Mouse (Mus musculus): ENCODE data around the gene Adam12.

Gene Adam12

GRCm38 (mm10) chr7:134079980-134080725, 151.8 kb downstream of the Adam12 start:
- DNase-seq = peak; percentile 14

GRCm38 (mm10) chr7:134077684-134078083, 154.3 kb downstream of the Adam12 start:
- no peak for DNase-seq

- no peak for DNase-seq
These were observed 158.9 kb downstream of the Adam12 start for GRCm38 (mm10) chr7:134073011-134073410.

GRCm38 (mm10) chr7:134071153-134071885, 160.6 kb downstream of the Adam12 start:
- no peak for DNase-seq

GRCm38 (mm10) chr7:134062629-134063028, 169.3 kb downstream of the Adam12 start:
- DNase-seq = no peak

- DNase-seq = no peak
These were observed 179.5 kb downstream of the Adam12 start for GRCm38 (mm10) chr7:134052486-134052885.

GRCm38 (mm10) chr7:134050371-134050770, 181.6 kb downstream of the Adam12 start:
- DNase-seq = peak; percentile 59

GRCm38 (mm10) chr7:134046376-134046775, 185.6 kb downstream of the Adam12 start:
- DNase-seq = no peak

- DNase-seq = no peak
These were observed 188.4 kb downstream of the Adam12 start for GRCm38 (mm10) chr7:134043576-134043975.

GRCm38 (mm10) chr7:134042614-134043013, 189.3 kb downstream of the Adam12 start:
- DNase-seq = no peak

- no peak for DNase-seq
These were observed 198.0 kb downstream of the Adam12 start for GRCm38 (mm10) chr7:134033939-134034338.

GRCm38 (mm10) chr7:134032959-134033366, 199.0 kb downstream of the Adam12 start:
- no peak for DNase-seq

- no peak for DNase-seq
These were observed 200.2 kb downstream of the Adam12 start for GRCm38 (mm10) chr7:134031787-134032186.

- no peak for DNase-seq
These were observed 200.7 kb downstream of the Adam12 start for GRCm38 (mm10) chr7:134031256-134031655.

- no peak for DNase-seq
These were observed 203.6 kb downstream of the Adam12 start for GRCm38 (mm10) chr7:134028281-134028830.

GRCm38 (mm10) chr7:134027020-134027415, 204.9 kb downstream of the Adam12 start:
- no peak for DNase-seq

- peak; percentile 85 for DNase-seq
These were observed 205.5 kb downstream of the Adam12 start for GRCm38 (mm10) chr7:134026200-134027019.

GRCm38 (mm10) chr7:134022157-134022885, 209.6 kb downstream of the Adam12 start:
- DNase-seq = no peak

GRCm38 (mm10) chr7:134015226-134015625, 216.7 kb downstream of the Adam12 start:
- DNase-seq = no peak

- no peak for DNase-seq
These were observed 217.2 kb downstream of the Adam12 start for GRCm38 (mm10) chr7:134014733-134015132.

- DNase-seq = no peak
These were observed 222.8 kb downstream of the Adam12 start for GRCm38 (mm10) chr7:134009157-134009556.

GRCm38 (mm10) chr7:134007942-134008361, 224.0 kb downstream of the Adam12 start:
- DNase-seq = no peak
